Mouse (Mus musculus): ENCODE measurements around the gene Igfbp5.

Gene Igfbp5

GRCm38 (mm10) chr1:72842666-72843459 lies 31.8 kb downstream of the Igfbp5 start:
- no peak for DNase-seq (ENCODE audit: low spot score in 2 of 2)

- DNase-seq (ENCODE audit: low spot score in 2 of 2): no peak
Measured at GRCm38 (mm10) chr1:72839791-72840190, 34.9 kb downstream of the Igfbp5 start.

GRCm38 (mm10) chr1:72839356-72839755 lies 35.3 kb downstream of the Igfbp5 start:
- DNase-seq (ENCODE audit: low spot score in 2 of 2): no peak

GRCm38 (mm10) chr1:72833563-72833962 lies 41.1 kb downstream of the Igfbp5 start:
- DNase-seq (ENCODE audit: low spot score in 2 of 2): no peak

GRCm38 (mm10) chr1:72832715-72833153 lies 42.0 kb downstream of the Igfbp5 start:
- no peak for DNase-seq (ENCODE audit: low spot score in 2 of 2)

GRCm38 (mm10) chr1:72830485-72830884 lies 44.2 kb downstream of the Igfbp5 start:
- DNase-seq (ENCODE audit: low spot score in 2 of 2): no peak

- no peak for DNase-seq (ENCODE audit: low spot score in 2 of 2)
Measured at GRCm38 (mm10) chr1:72828843-72829242, 45.8 kb downstream of the Igfbp5 start.

- no peak for DNase-seq (ENCODE audit: low spot score in 2 of 2)
Measured at GRCm38 (mm10) chr1:72827411-72828315, 47.0 kb downstream of the Igfbp5 start.

GRCm38 (mm10) chr1:72826931-72827330 lies 47.8 kb downstream of the Igfbp5 start:
- no peak for DNase-seq (ENCODE audit: low spot score in 2 of 2)

- no peak for DNase-seq (ENCODE audit: low spot score in 2 of 2)
Measured at GRCm38 (mm10) chr1:72826446-72826845, 48.2 kb downstream of the Igfbp5 start.

GRCm38 (mm10) chr1:72825921-72826320 lies 48.8 kb downstream of the Igfbp5 start:
- no peak for DNase-seq (ENCODE audit: low spot score in 2 of 2)

- DNase-seq (ENCODE audit: low spot score in 2 of 2): no peak
Measured at GRCm38 (mm10) chr1:72825286-72825685, 49.4 kb downstream of the Igfbp5 start.

- no peak for DNase-seq (ENCODE audit: low spot score in 2 of 2)
Measured at GRCm38 (mm10) chr1:72824707-72825101, 50.0 kb downstream of the Igfbp5 start.

GRCm38 (mm10) chr1:72823751-72824706 lies 50.7 kb downstream of the Igfbp5 start, which contains the start of gene Igfbp2:
Gene Igfbp2 (plus strand): TSS chr1:72824503.
- DNase-seq (ENCODE audit: low spot score in 2 of 2): peak in 1 of 2 experiments; percentile 37

- DNase-seq (ENCODE audit: low spot score in 2 of 2): no peak
Measured at GRCm38 (mm10) chr1:72822893-72823292, 51.8 kb downstream of the Igfbp5 start.

- DNase-seq (ENCODE audit: low spot score in 2 of 2): no peak
Measured at GRCm38 (mm10) chr1:72819995-72820394, 54.7 kb downstream of the Igfbp5 start.

- DNase-seq (ENCODE audit: low spot score in 2 of 2): no peak
Measured at GRCm38 (mm10) chr1:72815616-72816015, 59.1 kb downstream of the Igfbp5 start.

- DNase-seq (ENCODE audit: low spot score in 2 of 2): no peak
Measured at GRCm38 (mm10) chr1:72815184-72815583, 59.5 kb downstream of the Igfbp5 start.

GRCm38 (mm10) chr1:72813639-72814403 lies 60.9 kb downstream of the Igfbp5 start:
- DNase-seq (ENCODE audit: low spot score in 2 of 2): no peak

- no peak for DNase-seq (ENCODE audit: low spot score in 2 of 2)
Measured at GRCm38 (mm10) chr1:72813089-72813638, 61.5 kb downstream of the Igfbp5 start.

All from urinary bladder, postnatal 4 days (tissue).